Mouse (Mus musculus): Measurements from ENCODE around the gene Lrriq3. TPM values are rescaled to one million over a fixed set of nuclear protein-coding genes. Genes with fewer than 3 reads are reported as not detected.

The Lrriq3 gene
- polyA plus RNA-seq (2014; fragmentation: Illumina TruSeq; extraction: RNeasy Lipid Tissue Mini Kit (QIAGEN cat#74804); ENCODE audit: low read depth, low replicate concordance) = 7.2 TPM

DNA sequence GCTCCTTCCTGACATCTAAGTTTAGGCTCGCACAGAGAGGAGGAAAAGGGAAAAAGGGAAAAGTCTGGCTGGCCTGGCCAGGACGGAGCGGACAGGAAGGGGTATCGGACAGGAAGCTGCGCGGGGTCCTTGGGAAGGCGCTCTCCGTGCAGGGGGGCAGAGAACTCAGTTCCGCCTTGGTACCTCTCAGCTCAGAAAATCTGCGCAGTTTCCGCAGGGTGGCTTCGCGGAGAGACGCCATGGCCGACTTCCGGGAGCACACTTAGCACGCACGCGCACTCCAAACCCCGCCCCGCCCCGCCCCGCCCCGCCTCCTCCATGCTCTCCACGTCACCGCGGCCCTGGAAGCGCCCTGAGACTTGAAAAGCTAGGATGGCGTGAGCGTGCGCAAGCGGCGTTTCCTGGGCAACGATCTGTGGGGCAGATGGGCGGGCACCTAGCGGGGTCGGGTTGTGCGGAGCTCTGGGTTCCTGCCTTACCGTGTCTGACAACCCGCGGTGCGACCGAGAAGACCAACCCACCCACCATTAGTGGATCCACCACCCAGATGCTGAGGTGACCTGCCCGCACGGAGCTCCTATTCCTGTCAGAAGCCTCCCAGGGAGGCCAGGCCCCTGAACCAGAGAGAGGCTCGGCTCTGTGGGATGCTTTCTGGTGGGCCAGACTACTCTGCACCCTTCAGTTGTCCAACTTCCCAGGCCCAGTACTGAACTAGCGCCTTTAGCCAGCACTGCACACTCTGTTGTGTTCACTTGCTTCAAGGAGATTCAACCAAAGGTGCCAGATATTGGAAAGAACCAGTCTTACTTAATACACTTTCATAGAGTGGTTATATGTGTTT is at the start of gene Lrriq3, which contains the start of gene Fpgt:
Gene Lrriq3 (plus strand): TSS at position 319 of the 841 bp plus-strand sequence.
Gene Fpgt (minus strand): TSS at position 288 of the 841 bp plus-strand sequence.

DNA sequence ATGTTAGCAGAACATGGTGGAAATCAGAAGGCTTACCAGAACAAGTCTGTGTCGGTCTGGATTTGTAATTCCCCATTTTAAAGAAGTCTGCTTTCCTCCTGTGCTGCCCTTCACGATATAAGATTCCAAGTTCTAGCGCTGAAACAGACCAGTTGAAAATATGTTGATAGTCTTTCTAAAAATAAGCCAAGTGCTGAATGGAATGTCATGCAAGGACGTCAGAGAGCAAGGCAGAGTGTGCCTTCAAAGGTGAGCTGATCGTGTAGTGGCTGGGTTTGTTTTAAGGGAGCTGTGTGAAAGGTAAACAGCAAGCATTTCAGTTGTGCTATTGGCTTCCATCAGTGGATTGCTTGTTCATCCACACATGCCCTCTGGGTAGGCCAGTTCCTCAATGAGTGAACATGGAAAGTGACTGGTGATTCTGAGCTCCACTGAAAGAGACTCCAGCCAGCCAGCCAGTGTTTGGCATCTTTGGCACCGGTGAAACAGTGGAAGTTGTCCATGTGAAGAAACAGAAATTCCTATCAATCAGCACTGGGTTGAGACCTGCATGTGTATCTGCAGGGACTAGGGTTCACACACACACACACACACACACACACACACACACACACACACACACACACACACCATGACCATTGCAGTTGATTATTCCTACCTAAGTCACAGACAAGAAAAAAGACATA is 37.9 kb upstream of the Lrriq3 start, which contains the start of gene Tnni3k:
Gene Tnni3k (minus strand): TSS at position 177 of the 686 bp plus-strand sequence.

Other genes starting within 250 kb of the Lrriq3 start
- gene Tnni3k, start 38.0 kb upstream of the Lrriq3 start, polyA plus RNA-seq (2014; fragmentation: Illumina TruSeq; extraction: RNeasy Lipid Tissue Mini Kit (QIAGEN cat#74804); ENCODE audit: low read depth, low replicate concordance) = not detected
- gene Fpgt, start within 50 bp of the Lrriq3 start, polyA plus RNA-seq (2014; fragmentation: Illumina TruSeq; extraction: RNeasy Lipid Tissue Mini Kit (QIAGEN cat#74804); ENCODE audit: low read depth, low replicate concordance) = 31.8 TPM

Measured in liver, adult 10 weeks (tissue).